Mouse (Mus musculus): Measurements from ENCODE around the gene Msl1. TPM values are rescaled to one million over a fixed set of nuclear protein-coding genes. Genes with fewer than 3 reads are reported as not detected.

Gene Msl1
- polyA plus RNA-seq, 1 experiment from 2014 or later: 29.2 TPM

GRCm38 (mm10) chr11:98796515-98797216 is 1.4 kb downstream of the Msl1 start:
- peaks cover 32% of the 10 kb centered on the region for H3K4me1 ChIP-seq (ENCODE audit: control insufficient read depth, insufficient read depth, low read length)
- peak; percentile 66 for ATAC-seq
- H3K4me3 ChIP-seq (ENCODE audit: low read depth, low read length): peak overlapping the region; percentile 98
- peak overlapping the region; percentile 94 for H3K4me2 ChIP-seq (ENCODE audit: low read length)
- H3K36me3 ChIP-seq (ENCODE audit: control insufficient read depth, insufficient read depth, low read length): peaks cover 6% of the 10 kb centered on the region
- H3K27ac ChIP-seq (ENCODE audit: low read length): peak overlapping the region; percentile 96
- no peaks in the 10 kb centered on the region for H3K27me3 ChIP-seq (ENCODE audit: control insufficient read depth, insufficient read depth, low read depth, low read length)
- WGBS: 2% methylated on average over 23 of the region's 23 CpGs
- H3K9me3 ChIP-seq (replicated peaks; ENCODE audit: control insufficient read depth, low read length, poor library complexity, severe bottlenecking): no peaks in the 10 kb centered on the region
- H3K9ac ChIP-seq (ENCODE audit: low read depth, low read length): peak overlapping the region; percentile 100

DNA sequence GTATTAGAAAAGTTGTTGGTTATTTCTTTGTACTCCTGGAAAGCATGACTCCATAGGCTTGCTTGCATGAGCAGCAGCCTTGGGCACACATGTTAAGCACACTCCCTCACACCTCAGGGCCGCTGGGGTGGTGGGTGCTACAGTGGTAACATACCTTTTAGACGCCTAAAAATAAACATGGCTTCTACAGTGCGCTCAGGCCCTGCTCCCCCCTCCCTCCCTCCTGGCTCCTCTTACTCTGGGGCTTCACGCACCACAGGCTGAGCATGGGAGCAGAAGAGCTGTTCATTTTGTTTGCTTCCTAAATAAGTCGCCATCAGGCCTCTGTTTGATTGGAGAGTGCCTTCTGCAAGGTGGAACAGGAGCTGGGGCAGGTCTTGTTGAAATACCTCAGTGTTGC is 2.0 kb downstream of the Msl1 start:
- no peaks in the 10 kb centered on the region for H3K9me3 ChIP-seq (replicated peaks; ENCODE audit: control insufficient read depth, low read length, poor library complexity, severe bottlenecking)
- no peaks in the 10 kb centered on the region for H3K27me3 ChIP-seq (ENCODE audit: control insufficient read depth, insufficient read depth, low read depth, low read length)
- peaks cover 10% of the 10 kb centered on the region for H3K36me3 ChIP-seq (ENCODE audit: control insufficient read depth, insufficient read depth, low read length)
- peak overlapping the region; percentile 100 for H3K9ac ChIP-seq (ENCODE audit: low read depth, low read length)
- WGBS: 8% methylated on average over 5 of the region's 5 CpGs
- H3K4me3 ChIP-seq (ENCODE audit: low read depth, low read length): peak overlapping the region; percentile 98
- peak overlapping the region; percentile 94 for H3K4me2 ChIP-seq (ENCODE audit: low read length)
- peak overlapping the region; percentile 96 for H3K27ac ChIP-seq (ENCODE audit: low read length)
- H3K4me1 ChIP-seq (ENCODE audit: control insufficient read depth, insufficient read depth, low read length): peaks cover 32% of the 10 kb centered on the region
- no peak for ATAC-seq

- H3K4me2 ChIP-seq (ENCODE audit: low read length): peak overlapping the region; percentile 94
- no peaks in the 10 kb centered on the region for H3K9me3 ChIP-seq (replicated peaks; ENCODE audit: control insufficient read depth, low read length, poor library complexity, severe bottlenecking)
- peak overlapping the region; percentile 98 for H3K4me3 ChIP-seq (ENCODE audit: low read depth, low read length)
- no peaks in the 10 kb centered on the region for H3K27me3 ChIP-seq (ENCODE audit: control insufficient read depth, insufficient read depth, low read depth, low read length)
- peak overlapping the region; percentile 100 for H3K9ac ChIP-seq (ENCODE audit: low read depth, low read length)
- H3K27ac ChIP-seq (ENCODE audit: low read length): no peak overlapping the region
- 35% methylated on average over 4 of the region's 4 CpGs for WGBS
- ATAC-seq: no peak
- H3K4me1 ChIP-seq (ENCODE audit: control insufficient read depth, insufficient read depth, low read length): peaks cover 31% of the 10 kb centered on the region
- H3K36me3 ChIP-seq (ENCODE audit: control insufficient read depth, insufficient read depth, low read length): peaks cover 15% of the 10 kb centered on the region
Measured at GRCm38 (mm10) chr11:98797909-98798308, 2.6 kb downstream of the Msl1 start.

GRCm38 (mm10) chr11:98804605-98805004 is 9.3 kb downstream of the Msl1 start, which contains the start of gene Casc3:
TSS of gene Casc3 (plus strand) at chr11:98804905.
- Histone ChIP-seq H3K4me2 (ENCODE audit: low read length) (no peak within 1 kb of the TSS), H3K9ac (ENCODE audit: low read depth, low read length) (no peak within 1 kb of the TSS), H3K4me3 (ENCODE audit: low read depth, low read length) (no peak within 1 kb of the TSS), H3K4me1 (ENCODE audit: control insufficient read depth, insufficient read depth, low read length) (peaks cover 6% of the 10 kb centered on the region), H3K36me3 (ENCODE audit: control insufficient read depth, insufficient read depth, low read length) (peaks cover 45% of the 10 kb centered on the region), H3K9me3 (replicated peaks; ENCODE audit: control insufficient read depth, low read length, poor library complexity, severe bottlenecking) (no peaks in the 10 kb centered on the region), H3K27ac (ENCODE audit: low read length) (no peak within 1 kb of the TSS), H3K27me3 (ENCODE audit: control insufficient read depth, insufficient read depth, low read depth, low read length) (no peaks in the 10 kb centered on the region)
- WGBS: 95% methylated on average over 5 of the region's 5 CpGs
- no peak for ATAC-seq

DNA sequence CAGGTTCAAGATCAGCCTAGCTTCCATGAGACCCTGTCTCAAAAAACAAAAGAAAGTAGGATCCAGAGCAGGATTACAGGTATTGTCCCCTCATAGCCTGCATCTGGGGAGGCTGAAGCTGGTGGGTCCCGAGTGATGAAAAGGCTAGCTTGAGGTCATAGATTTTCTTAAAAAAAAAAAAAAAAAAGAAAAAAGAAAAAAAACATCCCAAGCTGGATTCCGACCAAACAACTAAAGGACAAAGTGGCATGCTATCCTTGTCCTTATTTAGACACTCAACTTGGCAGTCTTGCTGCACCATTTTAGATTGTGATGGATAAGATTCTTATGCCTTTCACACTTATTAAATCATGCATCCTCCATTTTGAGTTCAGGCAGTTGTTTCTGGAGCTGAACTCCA is 13.1 kb downstream of the Msl1 start:
- peaks cover 24% of the 10 kb centered on the region for H3K4me1 ChIP-seq (ENCODE audit: control insufficient read depth, insufficient read depth, low read length)
- H3K27me3 ChIP-seq (ENCODE audit: control insufficient read depth, insufficient read depth, low read depth, low read length): no peaks in the 10 kb centered on the region
- H3K27ac ChIP-seq (ENCODE audit: low read length): peak overlapping the region; percentile 98
- peak overlapping the region; percentile 30; the same call in 1 of the 2 replicates for H3K9ac ChIP-seq (ENCODE audit: low read depth, low read length)
- WGBS: 83% methylated on average over 2 of the region's 2 CpGs
- H3K4me3 ChIP-seq (ENCODE audit: low read depth, low read length): no peak overlapping the region
- ATAC-seq: no peak
- no peaks in the 10 kb centered on the region for H3K9me3 ChIP-seq (replicated peaks; ENCODE audit: control insufficient read depth, low read length, poor library complexity, severe bottlenecking)
- no peak overlapping the region; the same call in 1 of the 2 replicates for H3K4me2 ChIP-seq (ENCODE audit: low read length)
- peaks cover 29% of the 10 kb centered on the region for H3K36me3 ChIP-seq (ENCODE audit: control insufficient read depth, insufficient read depth, low read length)

GRCm38 (mm10) chr11:98809457-98810290 is 14.4 kb downstream of the Msl1 start:
- Histone ChIP-seq H3K4me1 (ENCODE audit: control insufficient read depth, insufficient read depth, low read length) (peaks cover 24% of the 10 kb centered on the region), H3K36me3 (ENCODE audit: control insufficient read depth, insufficient read depth, low read length) (peaks cover 18% of the 10 kb centered on the region), H3K27ac (ENCODE audit: low read length) (peak overlapping the region; percentile 98), H3K4me2 (ENCODE audit: low read length) (peak overlapping the region; percentile 90), H3K9ac (ENCODE audit: low read depth, low read length) (peak overlapping the region; percentile 98), H3K27me3 (ENCODE audit: control insufficient read depth, insufficient read depth, low read depth, low read length) (no peaks in the 10 kb centered on the region), H3K4me3 (ENCODE audit: low read depth, low read length) (peak overlapping the region; percentile 75), H3K9me3 (replicated peaks; ENCODE audit: control insufficient read depth, low read length, poor library complexity, severe bottlenecking) (no peaks in the 10 kb centered on the region)
- under 1% methylated on average over 81 of the region's 84 CpGs for WGBS
- peak; percentile 96 for ATAC-seq

DNA sequence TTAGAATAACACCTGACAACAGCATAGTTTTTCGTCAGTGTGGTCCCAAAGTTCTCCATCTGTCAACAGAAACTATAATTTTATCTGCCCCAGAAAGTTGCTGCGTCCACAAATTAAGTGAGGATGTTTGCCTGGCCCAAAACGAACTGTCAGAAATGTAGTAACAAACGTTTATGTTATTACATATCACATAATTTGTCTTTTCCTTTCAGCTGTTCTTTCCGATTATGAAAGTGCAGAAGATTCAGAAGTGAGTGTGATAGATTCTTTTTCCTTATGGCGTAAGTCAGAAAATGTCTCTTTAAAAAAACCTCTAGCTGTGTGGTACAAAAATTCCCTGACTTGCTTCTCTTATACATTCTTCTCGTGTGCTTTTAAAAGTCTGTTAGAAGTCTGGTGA is 15.4 kb downstream of the Msl1 start:
- Histone ChIP-seq H3K4me3 (ENCODE audit: low read depth, low read length) (peak overlapping the region; percentile 75), H3K4me2 (ENCODE audit: low read length) (peak overlapping the region; percentile 90), H3K4me1 (ENCODE audit: control insufficient read depth, insufficient read depth, low read length) (peaks cover 24% of the 10 kb centered on the region), H3K36me3 (ENCODE audit: control insufficient read depth, insufficient read depth, low read length) (peaks cover 9% of the 10 kb centered on the region), H3K27ac (ENCODE audit: low read length) (peak overlapping the region; percentile 98; the same call in 1 of the 2 replicates), H3K27me3 (ENCODE audit: control insufficient read depth, insufficient read depth, low read depth, low read length) (no peaks in the 10 kb centered on the region), H3K9me3 (replicated peaks; ENCODE audit: control insufficient read depth, low read length, poor library complexity, severe bottlenecking) (no peaks in the 10 kb centered on the region), H3K9ac (ENCODE audit: low read depth, low read length) (peak overlapping the region; percentile 98)
- no peak for ATAC-seq
- WGBS: 77% methylated on average over 7 of the region's 7 CpGs

DNA sequence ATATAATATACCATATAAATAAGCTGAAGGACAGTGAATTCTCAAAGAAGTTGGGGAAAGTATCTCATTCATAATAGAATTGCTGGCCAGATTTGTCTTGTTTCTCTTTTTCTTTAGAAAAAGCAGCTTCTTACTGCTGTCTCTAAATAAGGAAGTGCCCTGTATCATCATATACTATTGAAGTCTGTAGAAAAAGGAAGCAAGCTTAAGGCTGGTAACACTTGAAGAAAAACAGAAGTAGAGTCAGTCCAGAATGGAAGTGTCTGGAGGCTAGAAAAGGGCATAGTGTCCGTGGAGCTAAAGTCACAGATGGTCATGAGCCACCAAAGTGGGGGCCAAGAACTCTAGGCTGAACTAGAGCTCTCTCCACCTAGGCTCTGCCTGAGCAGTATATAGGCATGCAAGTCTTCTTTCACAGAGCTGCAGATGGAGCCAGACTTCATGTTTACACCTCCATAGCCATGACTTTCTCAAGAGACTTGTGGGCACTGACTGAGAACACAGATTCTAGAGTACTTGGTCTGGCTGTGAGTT is 21.5 kb downstream of the Msl1 start:
- H3K4me3 ChIP-seq (ENCODE audit: low read depth, low read length): no peak overlapping the region
- no peaks in the 10 kb centered on the region for H3K27me3 ChIP-seq (ENCODE audit: control insufficient read depth, insufficient read depth, low read depth, low read length)
- H3K9me3 ChIP-seq (replicated peaks; ENCODE audit: control insufficient read depth, low read length, poor library complexity, severe bottlenecking): no peaks in the 10 kb centered on the region
- peaks cover 18% of the 10 kb centered on the region for H3K36me3 ChIP-seq (ENCODE audit: control insufficient read depth, insufficient read depth, low read length)
- H3K9ac ChIP-seq (ENCODE audit: low read depth, low read length): no peak overlapping the region
- H3K4me1 ChIP-seq (ENCODE audit: control insufficient read depth, insufficient read depth, low read length): peaks cover 5% of the 10 kb centered on the region; the same call in 1 of the 2 replicates
- no peak for ATAC-seq
- H3K27ac ChIP-seq (ENCODE audit: low read length): no peak overlapping the region
- WGBS: 100% methylated on average over 1 of the region's 1 CpGs
- H3K4me2 ChIP-seq (ENCODE audit: low read length): no peak overlapping the region

Measured in midbrain, embryonic 16.5 days (tissue).